Mouse (Mus musculus) myocyte (in vitro differentiated cells): Measurements from ENCODE around the gene 4930402H24Rik. TPM values are rescaled to one million over a fixed set of nuclear protein-coding genes. Genes with fewer than 3 reads are reported as not detected.

Source experiments
- H3K27me3 ChIP-seq: one replicate; pipeline ENCODE4 v1.6.1; 2011; ENCODE audit not compliant: control insufficient read depth, insufficient read depth, insufficient read length
- H3K36me3 ChIP-seq: one replicate; pipeline ENCODE4 v1.6.1; 2011; ENCODE audit not compliant: control insufficient read depth, insufficient read depth
- H3K4me2 ChIP-seq: one replicate; pipeline ENCODE4 v1.6.1; 2011; ENCODE audit warnings: low read depth, control low read depth
- H3K4me3 ChIP-seq: one replicate; pipeline ENCODE4 v1.5.1; 2011; ENCODE audit warnings: mild to moderate bottlenecking, control low read depth, moderate library complexity
- H3K79me2 ChIP-seq: one replicate; pipeline ENCODE4 v1.6.1; 2011; ENCODE audit not compliant: control insufficient read depth, insufficient read depth
- H3ac ChIP-seq: one replicate; pipeline ENCODE4 v1.6.1; 2011; ENCODE audit not compliant: control insufficient read depth, insufficient read length
- CEBPB ChIP-seq: IDR thresholded peaks from 2 replicates; pipeline ENCODE4 v1.6.1; 2011; ENCODE audit warnings: mild to moderate bottlenecking, moderate library complexity; ENCODE audit not compliant: poor library complexity, insufficient read depth, severe bottlenecking
- E2F4 ChIP-seq: IDR thresholded peaks from one replicate; pipeline ENCODE4 v1.6.1; 2011; ENCODE audit warnings: mild to moderate bottlenecking, control low read depth, moderate library complexity; ENCODE audit not compliant: insufficient read depth
- MAX ChIP-seq: IDR thresholded peaks from one replicate; pipeline ENCODE4 v1.6.1; 2011; ENCODE audit warnings: low read depth, mild to moderate bottlenecking, control low read depth
- MYOD1 ChIP-seq, 3 experiments: IDR thresholded peaks; one replicate each; pipeline ENCODE4 v1.6.1; 2011; ENCODE audit warnings: control low read depth in 2 of 3, low read depth in 2 of 3, mild to moderate bottlenecking in 2 of 3, moderate library complexity in 1 of 3; ENCODE audit not compliant: insufficient read length in 2 of 3, control insufficient read depth in 1 of 3
- MYOG ChIP-seq, 3 experiments: IDR thresholded peaks; one replicate each; pipeline ENCODE4 v1.6.1; 2011; ENCODE audit warnings: control low read depth in 2 of 3, low read depth in 2 of 3, mild to moderate bottlenecking in 2 of 3; ENCODE audit not compliant: insufficient read length in 2 of 3, control insufficient read depth in 1 of 3, insufficient read depth in 1 of 3
- POLR2A ChIP-seq: IDR thresholded peaks from one replicate; pipeline ENCODE4 v1.6.1; 2011; ENCODE audit warnings: low read depth, mild to moderate bottlenecking, control low read depth, moderate library complexity; ENCODE audit not compliant: insufficient read length
- POLR2AphosphoS2 ChIP-seq: IDR thresholded peaks from one replicate; pipeline ENCODE4 v1.6.1; 2011; ENCODE audit warnings: low read depth, control low read depth; ENCODE audit not compliant: insufficient read length
- REST ChIP-seq: IDR thresholded peaks from one replicate; pipeline ENCODE4 v1.6.1; 2011; ENCODE audit warnings: mild to moderate bottlenecking, control low read depth, moderate library complexity; ENCODE audit not compliant: insufficient read depth, insufficient read length
- SRF ChIP-seq: IDR thresholded peaks from one replicate; pipeline ENCODE4 v1.6.1; 2011; ENCODE audit warnings: low read depth; ENCODE audit not compliant: control insufficient read depth, insufficient read length
- TCF12 ChIP-seq: IDR thresholded peaks from one replicate; pipeline ENCODE4 v1.6.1; 2011; ENCODE audit warnings: mild to moderate bottlenecking, control low read depth; ENCODE audit not compliant: poor library complexity, insufficient read depth, severe bottlenecking
- TCF3 ChIP-seq: IDR thresholded peaks from one replicate; pipeline ENCODE4 v1.6.1; 2011; ENCODE audit warnings: low read depth, control low read depth; ENCODE audit not compliant: insufficient read length
- USF1 ChIP-seq: IDR thresholded peaks from one replicate; pipeline ENCODE4 v1.6.1; 2011; ENCODE audit warnings: low read depth, mild to moderate bottlenecking, control low read depth, moderate library complexity
- polyA plus RNA-seq: library from polyadenylated mRNA; unstranded; fragments of >200 nt; fragmentation: generic; extraction: Trizol; gene quantifications from one replicate; pipeline ENCODE4 v1.2.1, GENCODE M21; 2012; ENCODE audit warnings: missing spikeins

4930402H24Rik gene
- polyA plus RNA-seq, 1 experiment = 10.4 TPM

- no peaks in the 10 kb centered on the region for H3K27me3 ChIP-seq
- H3K36me3 ChIP-seq = no peaks in the 10 kb centered on the region
- H3K79me2 ChIP-seq = no peaks in the 10 kb centered on the region
- H3K4me3 ChIP-seq = no peak overlapping the region
- no peak overlapping the region for H3K4me2 ChIP-seq
- no peak for TF ChIP-seq MYOD1 (IDR thresholded peaks at IDR 0.05; ENCODE audit: control insufficient read depth in 1 of 3, insufficient read length in 2 of 3, low read depth in 2 of 3)
- no peak for TF ChIP-seq TCF3
- no peak for TF ChIP-seq MYOG (IDR thresholded peaks at IDR 0.05; ENCODE audit: control insufficient read depth in 1 of 3, insufficient read depth in 1 of 3, insufficient read length in 2 of 3, low read depth in 2 of 3)
- TF ChIP-seq CEBPB = no peak
- TF ChIP-seq POLR2AphosphoS2 = no peak
- no peak for TF ChIP-seq REST
- no peak for TF ChIP-seq E2F4
- no peak for TF ChIP-seq SRF
- no peak for TF ChIP-seq USF1
- TF ChIP-seq POLR2A = no peak
- TF ChIP-seq TCF12 = no peak
- TF ChIP-seq MAX = no peak
- H3ac ChIP-seq = no peak overlapping the region
Observed at GRCm38 (mm10) chr2:130898783-130899182, 7.4 kb downstream of the 4930402H24Rik start.

- Histone ChIP-seq H3K27me3 (no peaks in the 10 kb centered on the region), H3K36me3 (no peaks in the 10 kb centered on the region), H3ac (no peak overlapping the region), H3K79me2 (no peaks in the 10 kb centered on the region), H3K4me3 (no peak overlapping the region), H3K4me2 (no peak overlapping the region)
- TF ChIP-seq TCF3 (no peak), TCF12 (no peak), MYOD1 (IDR thresholded peaks at IDR 0.05; ENCODE audit: control insufficient read depth in 1 of 3, insufficient read length in 2 of 3, low read depth in 2 of 3) (no peak)
Observed at GRCm38 (mm10) chr2:130897856-130898255, 8.3 kb downstream of the 4930402H24Rik start.

- no peaks in the 10 kb centered on the region for H3K27me3 ChIP-seq
- H3K79me2 ChIP-seq = no peaks in the 10 kb centered on the region
- H3ac ChIP-seq = no peak overlapping the region
- TF ChIP-seq SRF (no peak), CEBPB (no peak), USF1 (no peak)
- no peak overlapping the region for H3K4me3 ChIP-seq
- H3K36me3 ChIP-seq = no peaks in the 10 kb centered on the region
- no peak overlapping the region for H3K4me2 ChIP-seq
Observed at GRCm38 (mm10) chr2:130896944-130897343, 9.3 kb downstream of the 4930402H24Rik start.

GRCm38 (mm10) chr2:130887456-130887855, 18.8 kb downstream of the 4930402H24Rik start:
- Histone ChIP-seq H3K27me3 (no peaks in the 10 kb centered on the region), H3K79me2 (no peaks in the 10 kb centered on the region), H3K4me2 (peak overlapping the region; percentile 35), H3K4me3 (no peak overlapping the region), H3K36me3 (no peaks in the 10 kb centered on the region), H3ac (no peak overlapping the region)
- TF ChIP-seq POLR2AphosphoS2 (no peak), E2F4 (no peak), SRF (no peak), MYOD1 (IDR thresholded peaks at IDR 0.05; ENCODE audit: control insufficient read depth in 1 of 3, insufficient read length in 2 of 3, low read depth in 2 of 3) (no peak), USF1 (no peak), CEBPB (no peak), MAX (no peak), TCF12 (no peak), REST (no peak), MYOG (IDR thresholded peaks at IDR 0.05; ENCODE audit: control insufficient read depth in 1 of 3, insufficient read depth in 1 of 3, insufficient read length in 2 of 3, low read depth in 2 of 3) (no peak), POLR2A (no peak), TCF3 (no peak)

- TF ChIP-seq TCF3 (no peak), CEBPB (peak; percentile 49; the same call in 1 of the 2 replicates)
- H3K36me3 ChIP-seq = no peaks in the 10 kb centered on the region
- no peak overlapping the region for H3ac ChIP-seq
- peak overlapping the region; percentile 35 for H3K4me2 ChIP-seq
- H3K27me3 ChIP-seq = no peaks in the 10 kb centered on the region
- no peaks in the 10 kb centered on the region for H3K79me2 ChIP-seq
- H3K4me3 ChIP-seq = no peak overlapping the region
Observed at GRCm38 (mm10) chr2:130886983-130887382, 19.2 kb downstream of the 4930402H24Rik start.

GRCm38 (mm10) chr2:130877376-130877775, 28.8 kb downstream of the 4930402H24Rik start:
- Histone ChIP-seq H3ac (no peak overlapping the region), H3K4me3 (no peak overlapping the region), H3K79me2 (no peaks in the 10 kb centered on the region), H3K27me3 (no peaks in the 10 kb centered on the region), H3K36me3 (no peaks in the 10 kb centered on the region), H3K4me2 (no peak overlapping the region)
- TF ChIP-seq MYOG (IDR thresholded peaks at IDR 0.05; ENCODE audit: control insufficient read depth in 1 of 3, insufficient read depth in 1 of 3, insufficient read length in 2 of 3, low read depth in 2 of 3) (no peak), SRF (no peak), REST (no peak), MAX (no peak), USF1 (no peak), POLR2A (no peak), POLR2AphosphoS2 (no peak), CEBPB (no peak), TCF12 (no peak), E2F4 (no peak), TCF3 (no peak), MYOD1 (IDR thresholded peaks at IDR 0.05; ENCODE audit: control insufficient read depth in 1 of 3, insufficient read length in 2 of 3, low read depth in 2 of 3) (no peak)
